Mouse (Mus musculus): Measurements from ENCODE around the gene Ccdc169.

- TF ChIP-seq POLR2A (IDR thresholded peaks at IDR 0.05; ENCODE audit: low read depth, low read length) (no peak), CTCF (IDR thresholded peaks at IDR 0.05; ENCODE audit: extremely low read depth, insufficient read depth, insufficient read length, insufficient replicate concordance) (no peak)
Observed at GRCm38 (mm10) chr3:55207665-55208064, 70.5 kb downstream of the Ccdc169 start.
